Mouse (Mus musculus) liver, embryonic 16.5 days (tissue): ENCODE results near the gene Megf8. TPM values are rescaled to one million over a fixed set of nuclear protein-coding genes. Genes with fewer than 3 reads are reported as not detected.

Experiments
- ATAC-seq: fragments of 200-750 bp; cut with Nextera tagmentation; 2 replicates; pipeline ENCODE4 v1.8.0; 2017; ENCODE audit warnings: low read depth, mild to moderate bottlenecking, moderate number of reproducible peaks, moderate library complexity
- H3K27ac ChIP-seq: fragments of 300-500 bp; sonication (generic); 2 replicates; pipeline ENCODE4 v1.5.1; 2014; ENCODE audit warnings: mild to moderate bottlenecking, low read length
- H3K27me3 ChIP-seq: fragments of 300-500 bp; sonication (generic); 2 replicates; pipeline ENCODE4 v1.6.1; 2014; ENCODE audit warnings: low read depth, low read length, mixed read lengths; ENCODE audit not compliant: control insufficient read depth, insufficient read depth
- H3K36me3 ChIP-seq: fragments of 300-500 bp; sonication (generic); 2 replicates; pipeline ENCODE4 v1.6.1; 2014; ENCODE audit warnings: mild to moderate bottlenecking; ENCODE audit not compliant: control insufficient read depth, insufficient read depth
- H3K4me1 ChIP-seq: fragments of 300-500 bp; sonication (generic); 2 replicates; pipeline ENCODE4 v1.6.1; 2014; ENCODE audit warnings: low read depth, low read length, mixed read lengths; ENCODE audit not compliant: control insufficient read depth
- H3K4me2 ChIP-seq: fragments of 300-500 bp; sonication (generic); 2 replicates; pipeline ENCODE4 v1.6.1; 2014; ENCODE audit warnings: low read depth, low read length, mixed read lengths
- H3K4me3 ChIP-seq: fragments of 300-500 bp; sonication (generic); 2 replicates; pipeline ENCODE4 v1.5.1; 2014; ENCODE audit warnings: low read depth, mild to moderate bottlenecking, low read length
- H3K9ac ChIP-seq: fragments of 300-500 bp; sonication (generic); 2 replicates; pipeline ENCODE4 v1.6.1; 2014; ENCODE audit warnings: low read depth, low read length
- H3K9me3 ChIP-seq: fragments of 300-500 bp; sonication (generic); replicated peaks from 2 replicates; pipeline ENCODE4 v1.6.1; 2016; ENCODE audit warnings: low read length; ENCODE audit not compliant: control insufficient read depth
- WGBS: fragments of 180-500 bp; shearing (Covaris S2); extraction: QIAGEN DNeasy Blood & Tissue Kit; methylation state at CpG from one replicate; pipeline ENCODE4 v1.1.7; 2014; ENCODE audit not compliant: insufficient replicate concordance; 5-methylcytosine and 5-hydroxymethylcytosine counted together
- polyA plus RNA-seq: library from polyadenylated mRNA; unstranded; fragments of >200 nt; fragmentation: Nextera tagmentation; extraction: Ambion mirVana; gene quantifications from 2 replicates; pipeline ENCODE4 v1.2.1, GENCODE M21; 2015

Gene Megf8
- polyA plus RNA-seq, 1 experiment from 2014 or later: 0.90 TPM

DNA sequence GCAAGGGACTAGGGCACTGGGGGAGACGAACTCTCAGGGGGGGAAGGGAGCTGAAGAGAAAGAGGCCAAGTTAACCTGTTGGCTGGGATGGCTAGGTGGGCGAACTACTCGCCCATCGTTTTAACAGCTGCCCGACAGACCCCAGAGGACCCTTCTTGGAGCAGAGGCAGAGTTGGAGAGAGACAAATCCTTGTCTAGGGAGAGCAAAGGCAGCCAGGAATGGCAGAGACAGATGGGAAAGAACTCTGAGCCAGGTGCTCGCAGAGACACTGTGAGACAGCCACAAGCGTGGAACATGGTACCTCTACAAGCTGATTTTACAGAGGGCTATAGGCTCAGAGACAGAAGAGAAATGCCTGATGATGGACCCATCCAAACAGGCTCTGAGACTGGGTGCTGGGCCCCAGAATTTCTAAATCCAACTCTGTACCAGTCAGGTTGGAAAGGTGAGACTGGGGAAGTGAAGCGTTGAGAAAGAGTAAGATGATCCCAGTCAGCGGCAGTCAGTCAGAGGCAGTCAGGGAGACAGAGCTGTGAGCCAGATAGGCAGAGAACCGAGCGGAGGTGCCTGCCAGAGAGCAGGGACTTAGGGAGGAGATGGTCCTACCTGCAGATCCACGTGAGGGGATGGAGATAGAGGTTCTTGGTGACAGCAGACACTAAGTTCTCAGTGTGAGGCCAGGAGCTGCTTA is 52.2 kb downstream of the Megf8 start, which contains the start of gene Cnfn:
Gene Cnfn (minus strand): TSS at position 667 of the 692 bp plus-strand sequence.
- H3K27me3 ChIP-seq: peaks cover 46% of the 10 kb centered on the region
- H3K9ac ChIP-seq: no peak within 1 kb of the TSS
- no peaks in the 10 kb centered on the region for H3K4me1 ChIP-seq
- H3K36me3 ChIP-seq: no peaks in the 10 kb centered on the region
- H3K27ac ChIP-seq: no peak within 1 kb of the TSS
- WGBS: 45% methylated on average over 12 of the region's 12 CpGs
- no peak within 1 kb of the TSS for H3K4me3 ChIP-seq
- no peak within 1 kb of the TSS for H3K4me2 ChIP-seq
- no peak for ATAC-seq
- H3K9me3 ChIP-seq: no peaks in the 10 kb centered on the region

DNA sequence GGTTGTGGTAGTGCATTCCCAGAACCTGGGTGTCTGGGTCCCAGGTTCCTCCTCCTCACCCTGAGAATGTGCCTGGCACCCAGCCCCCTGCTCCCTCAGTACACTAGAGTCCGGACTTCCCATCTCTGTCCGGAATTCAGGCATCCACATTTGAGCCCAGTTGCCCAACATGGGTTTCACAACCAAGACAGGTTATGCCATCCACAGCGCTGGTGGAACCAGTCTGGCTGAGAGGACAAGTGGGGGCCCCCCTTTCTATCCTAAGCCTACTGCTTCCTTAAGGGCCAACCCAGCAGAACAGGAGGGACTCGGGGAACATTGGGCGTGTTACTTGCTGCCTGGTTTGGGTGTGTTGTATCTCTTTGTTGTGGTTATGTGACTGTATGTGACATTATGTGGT is 55.5 kb downstream of the Megf8 start:
- Histone ChIP-seq H3K4me1 (peaks cover 3% of the 10 kb centered on the region; the same call in 1 of the 2 replicates), H3K9me3 (no peaks in the 10 kb centered on the region), H3K27ac (no peak overlapping the region), H3K9ac (no peak overlapping the region), H3K36me3 (no peaks in the 10 kb centered on the region), H3K27me3 (peaks cover 23% of the 10 kb centered on the region), H3K4me3 (no peak overlapping the region), H3K4me2 (no peak overlapping the region)
- no peak for ATAC-seq
- 59% methylated on average over 5 of the region's 5 CpGs for WGBS

DNA sequence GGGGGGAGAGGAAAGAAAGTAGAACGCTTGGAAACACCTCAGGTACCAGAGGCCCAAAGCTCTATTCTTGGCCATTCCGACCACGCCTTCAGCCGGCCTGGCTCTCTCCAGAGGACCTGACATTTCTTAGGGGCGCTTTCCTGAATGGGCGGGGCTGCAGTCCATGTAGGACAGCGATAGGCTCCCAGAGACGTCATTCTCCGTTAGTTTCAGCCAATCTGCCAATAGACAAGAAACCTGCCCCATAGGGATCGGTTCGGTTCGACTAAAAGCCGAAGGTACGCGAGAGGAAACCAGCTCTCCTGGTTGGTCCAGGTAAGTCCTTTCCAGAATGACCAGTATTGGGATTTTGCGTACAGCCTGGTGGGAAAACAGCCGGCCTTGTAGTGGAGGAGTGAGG is 59.6 kb downstream of the Megf8 start:
- H3K4me3 ChIP-seq: peak overlapping the region; percentile 35

DNA sequence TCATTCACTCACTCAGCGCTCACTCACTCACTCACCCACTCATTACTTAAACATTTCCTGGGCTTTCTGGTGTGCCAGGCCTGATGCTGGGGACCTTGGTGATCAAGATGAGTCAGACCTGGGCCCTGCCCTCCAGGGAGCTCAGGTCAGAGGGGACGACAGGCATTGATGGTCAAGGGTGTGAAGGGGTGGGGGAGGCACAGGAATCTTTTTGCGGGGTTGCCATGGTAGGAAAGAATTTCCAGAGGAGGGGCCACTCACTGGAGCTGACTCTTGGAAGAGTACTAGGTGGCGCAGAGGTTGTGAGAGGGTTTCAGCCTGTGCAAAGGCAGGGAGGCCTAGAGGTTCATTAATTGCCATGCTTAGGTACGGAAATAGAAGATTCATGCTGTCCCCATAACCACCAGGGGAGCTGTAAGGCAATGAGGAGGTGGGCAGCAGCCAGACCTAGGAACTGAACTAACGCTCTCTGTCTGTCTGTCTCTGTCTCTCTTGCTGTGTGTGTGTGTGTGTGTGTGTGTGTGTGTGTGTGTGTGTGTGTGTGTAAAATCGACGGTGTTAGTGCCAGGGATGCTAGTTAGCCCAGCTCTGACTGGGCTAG is 60.2 kb downstream of the Megf8 start:
- Histone ChIP-seq H3K4me2 (peak overlapping the region; percentile 47; the same call in 1 of the 2 replicates), H3K27me3 (no peaks in the 10 kb centered on the region), H3K36me3 (0 out of 2 replicates have a peak, but pooled peaks cover 3% of the 10 kb centered on the region), H3K4me3 (no peak overlapping the region), H3K9ac (no peak overlapping the region), H3K9me3 (no peaks in the 10 kb centered on the region), H3K27ac (no peak overlapping the region), H3K4me1 (peaks cover 18% of the 10 kb centered on the region)
- no peak for ATAC-seq
- WGBS: 44% methylated on average over 8 of the region's 8 CpGs

More for the DNA sequence above, 59.6 kb downstream of the Megf8 start:
- Histone ChIP-seq H3K27me3 (no peaks in the 10 kb centered on the region), H3K4me1 (peaks cover 18% of the 10 kb centered on the region), H3K27ac (no peak overlapping the region), H3K36me3 (no peaks in the 10 kb centered on the region), H3K9ac (no peak overlapping the region), H3K9me3 (no peaks in the 10 kb centered on the region), H3K4me2 (peak overlapping the region; percentile 47)
- peak; percentile 45 for ATAC-seq
- WGBS: 5% methylated on average over 17 of the region's 17 CpGs

DNA sequence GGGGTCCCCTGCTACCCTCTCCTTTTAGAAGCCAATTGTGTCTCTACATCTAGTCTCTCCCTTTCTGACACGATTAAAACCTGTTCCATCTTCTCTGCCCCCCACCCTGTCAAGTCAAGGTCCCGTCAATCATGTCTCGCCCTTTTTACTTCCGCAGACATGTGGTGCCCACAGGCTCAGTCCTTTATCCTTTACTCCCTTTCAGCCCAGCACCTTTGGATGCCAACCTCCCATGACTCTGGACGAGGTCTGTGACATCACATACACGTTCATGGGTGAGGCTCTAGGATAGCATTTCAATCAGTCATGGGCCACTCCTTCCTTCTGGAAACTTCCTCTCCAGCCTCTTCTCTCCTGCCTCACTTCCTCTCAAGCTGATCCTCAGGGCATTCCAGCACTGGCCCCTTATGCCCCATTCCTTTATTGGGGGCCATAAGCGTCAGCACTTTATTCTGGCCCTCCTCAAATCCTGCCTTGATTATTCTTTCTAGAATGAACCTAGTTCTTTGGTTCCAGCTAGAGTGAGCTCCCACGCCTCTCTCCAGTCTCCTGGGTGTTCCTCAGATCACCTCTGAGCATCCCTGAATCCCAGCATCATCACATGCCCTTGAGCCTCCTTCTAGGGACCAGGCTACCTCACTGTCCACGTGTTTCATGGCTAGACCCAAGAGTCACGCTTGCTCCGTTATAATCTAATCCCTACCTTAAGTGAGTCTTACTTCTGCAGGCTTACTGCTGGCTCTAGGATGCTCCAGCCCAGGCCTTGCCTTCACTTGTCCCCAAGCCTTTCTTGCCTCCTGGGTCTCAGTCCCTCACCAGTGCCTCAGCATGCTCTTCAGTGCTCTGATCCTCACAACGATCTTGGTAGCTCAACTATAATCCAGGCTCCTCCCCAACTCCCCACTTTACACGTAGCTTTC is 61.5 kb downstream of the Megf8 start:
- no peak overlapping the region for H3K9ac ChIP-seq
- 63% methylated on average over 13 of the region's 13 CpGs for WGBS
- H3K27ac ChIP-seq: no peak overlapping the region
- H3K4me3 ChIP-seq: no peak overlapping the region
- no peaks in the 10 kb centered on the region for H3K27me3 ChIP-seq
- H3K4me2 ChIP-seq: no peak overlapping the region
- H3K9me3 ChIP-seq: no peaks in the 10 kb centered on the region
- 0 out of 2 replicates have a peak, but pooled peaks cover 3% of the 10 kb centered on the region for H3K36me3 ChIP-seq
- H3K4me1 ChIP-seq: peaks cover 18% of the 10 kb centered on the region
- no peak for ATAC-seq

DNA sequence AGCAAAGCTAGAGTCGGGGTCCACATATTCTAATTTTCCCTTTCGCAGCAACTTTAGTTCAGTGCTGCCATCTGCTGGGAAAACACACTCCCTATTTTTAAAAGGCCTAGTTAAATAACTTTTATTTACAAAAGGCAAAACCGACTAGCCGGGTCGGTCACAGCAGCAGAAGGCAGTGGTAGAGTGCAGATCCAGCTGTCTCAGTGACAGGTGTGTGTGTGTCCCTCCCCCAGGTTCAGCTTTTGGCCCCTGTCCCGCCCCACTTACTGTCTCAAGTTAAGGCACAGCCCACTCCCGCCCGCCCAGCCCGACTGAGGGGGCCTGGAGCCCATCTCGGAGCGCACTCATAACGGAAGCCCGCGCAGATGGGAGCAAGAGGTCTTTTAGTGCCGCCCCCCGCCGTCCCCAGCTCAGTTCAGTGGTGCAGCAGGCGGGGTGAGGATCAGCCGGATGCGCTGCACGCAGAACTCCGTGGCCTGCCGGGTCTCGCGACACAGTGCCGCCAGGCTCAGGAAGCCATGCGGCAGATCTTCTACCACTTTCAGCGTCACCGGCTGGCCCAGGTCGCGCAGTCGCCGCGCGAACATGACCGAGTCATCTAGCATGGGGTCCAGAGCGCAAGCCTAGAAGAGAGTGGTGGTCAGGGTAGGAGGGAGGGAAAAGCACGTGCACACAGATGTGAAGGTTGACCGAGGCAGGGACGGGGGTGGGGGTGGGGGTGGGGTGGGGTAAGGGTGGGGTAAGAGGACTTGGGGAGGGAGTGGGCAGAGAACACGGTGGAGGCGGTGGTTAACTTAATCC is 62.8 kb downstream of the Megf8 start:
- Histone ChIP-seq H3K9me3 (no peaks in the 10 kb centered on the region), H3K4me2 (peak overlapping the region; percentile 77), H3K27ac (no peak overlapping the region), H3K4me1 (peaks cover 18% of the 10 kb centered on the region), H3K9ac (peak overlapping the region; percentile 44), H3K36me3 (0 out of 2 replicates have a peak, but pooled peaks cover 3% of the 10 kb centered on the region), H3K4me3 (peak overlapping the region; percentile 48), H3K27me3 (no peaks in the 10 kb centered on the region)
- peak; percentile 50 for ATAC-seq
- 3% methylated on average over 42 of the region's 42 CpGs for WGBS

DNA sequence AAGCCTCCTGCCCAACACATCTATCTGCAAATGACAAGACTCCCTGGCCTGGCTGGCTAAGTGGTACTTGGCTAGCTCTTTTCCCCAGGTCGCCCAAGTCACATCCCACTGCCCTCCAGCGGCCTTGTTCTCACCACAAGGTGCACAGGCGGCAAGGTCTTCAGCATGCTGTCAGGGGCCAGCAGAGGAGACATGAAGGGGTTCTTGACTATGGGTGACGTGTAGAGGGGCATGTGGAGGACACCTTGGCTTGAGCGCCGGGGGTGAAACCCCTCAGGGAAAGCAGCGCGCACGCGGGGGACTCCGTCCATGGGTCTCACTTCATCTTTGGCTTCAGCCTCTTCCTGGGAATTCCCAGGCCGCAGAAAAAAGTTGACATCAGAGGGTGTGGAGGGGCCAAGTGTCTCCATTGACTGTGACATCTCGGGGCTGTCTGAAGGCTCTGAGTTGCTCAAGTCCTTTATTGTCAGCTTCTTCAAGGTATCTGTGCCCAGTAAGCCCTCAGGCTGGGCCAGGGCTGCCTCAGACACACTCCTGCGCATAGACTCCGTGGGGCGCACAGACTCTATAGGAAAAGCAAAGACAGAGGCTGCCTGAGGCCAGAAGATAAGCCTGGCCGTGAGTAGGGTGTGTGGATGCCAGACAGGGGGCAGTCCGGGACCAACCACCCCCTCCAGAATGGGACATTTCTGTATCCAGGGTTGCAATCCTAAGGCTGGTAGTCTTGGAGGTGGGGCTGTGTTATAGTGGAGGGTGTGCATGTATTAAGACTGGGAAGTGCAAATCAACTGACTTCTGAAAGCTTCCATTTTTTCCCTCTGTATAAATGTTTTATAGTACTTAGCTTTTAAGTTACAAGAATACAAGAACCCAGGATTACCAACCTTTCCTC is 63.7 kb downstream of the Megf8 start:
- peak; percentile 51 for ATAC-seq
- H3K27me3 ChIP-seq: no peaks in the 10 kb centered on the region
- H3K36me3 ChIP-seq: 0 out of 2 replicates have a peak, but pooled peaks cover 3% of the 10 kb centered on the region
- H3K4me3 ChIP-seq: no peak overlapping the region
- H3K9ac ChIP-seq: no peak overlapping the region
- peaks cover 23% of the 10 kb centered on the region for H3K4me1 ChIP-seq
- H3K4me2 ChIP-seq: no peak overlapping the region
- no peaks in the 10 kb centered on the region for H3K9me3 ChIP-seq
- no peak overlapping the region for H3K27ac ChIP-seq
- WGBS: 43% methylated on average over 18 of the region's 18 CpGs
